Mouse (Mus musculus): Measurements from ENCODE around the gene Ezh1.

DNA sequence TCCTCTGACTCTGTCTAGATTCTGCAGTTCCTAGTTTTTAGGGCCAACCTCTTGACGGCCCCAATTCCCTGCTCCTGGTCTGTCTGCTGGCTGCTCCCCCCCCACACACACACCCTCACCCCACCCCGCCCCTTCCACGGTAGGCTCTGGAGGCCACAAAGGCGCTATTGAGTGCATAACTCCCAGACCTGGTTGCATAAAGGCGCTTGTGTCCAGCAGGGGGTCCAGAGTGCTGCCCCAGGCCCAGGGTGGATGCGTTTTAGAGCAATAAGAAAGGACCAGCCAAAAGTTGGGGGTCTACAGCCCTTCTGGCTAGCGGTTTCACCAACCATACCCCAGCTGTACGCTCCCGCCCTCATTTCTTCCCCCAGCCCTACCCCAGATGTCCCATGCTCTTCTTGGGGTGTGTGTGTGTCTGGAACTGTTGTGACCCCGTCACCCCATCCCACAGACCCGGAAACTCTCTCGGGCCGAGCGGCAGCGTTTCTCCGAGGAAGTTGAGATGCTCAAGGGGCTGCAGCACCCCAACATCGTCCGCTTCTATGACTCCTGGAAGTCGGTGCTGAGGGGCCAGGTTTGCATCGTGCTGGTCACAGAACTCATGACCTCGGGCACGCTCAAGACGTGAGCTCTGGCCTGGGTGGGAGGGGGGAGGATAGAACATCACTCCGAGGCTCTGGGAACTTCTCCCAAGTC is 36.2 kb upstream of the Ezh1 start:
- TF ChIP-seq POLR2A (IDR thresholded peaks at IDR 0.05; ENCODE audit: borderline replicate concordance, control insufficient read depth, low read depth, low read length) (no peak), CTCF (IDR thresholded peaks at IDR 0.05; ENCODE audit: control insufficient read depth, insufficient read depth, low read length) (no peak)

All from bone marrow, adult 2 months (tissue).